Mouse (Mus musculus) heart, adult 2 months (tissue): ENCODE results near the gene Tstd2. TPM values are rescaled to one million over a fixed set of nuclear protein-coding genes. Genes with fewer than 3 reads are reported as not detected.

Source experiments
- DNase-seq, 2 experiments: peaks; one replicate each; pipeline ENCODE4 v3.0.0; 2021
- H3K27ac ChIP-seq: fragments of 200-600 bp; 2 replicates; pipeline ENCODE4 v1.8.1; 2022
- H3K27me3 ChIP-seq: fragments of 200-500 bp; 2 replicates; pipeline ENCODE4 v1.6.1; 2012; ENCODE audit warnings: mild to moderate bottlenecking, low read length, inconsistent platforms, mixed read lengths; ENCODE audit not compliant: control insufficient read depth, insufficient read depth
- H3K36me3 ChIP-seq: fragments of 200-500 bp; 2 replicates; pipeline ENCODE4 v1.6.1; 2012; ENCODE audit warnings: low read length, inconsistent platforms; ENCODE audit not compliant: control insufficient read depth, insufficient read depth
- H3K4me1 ChIP-seq: fragments of 200-500 bp; 2 replicates; pipeline ENCODE4 v1.6.1; 2011; ENCODE audit warnings: low read length; ENCODE audit not compliant: control insufficient read depth, insufficient read depth
- H3K4me3 ChIP-seq: fragments of 200-600 bp; 2 replicates; pipeline ENCODE4 v1.8.1; 2022
- H3K79me2 ChIP-seq: fragments of 200-500 bp; replicated peaks from 2 replicates; pipeline ENCODE4 v1.6.1; 2012; ENCODE audit warnings: mild to moderate bottlenecking, inconsistent platforms, low read length, moderate library complexity, mixed read lengths; ENCODE audit not compliant: control insufficient read depth, insufficient read depth
- H3K9ac ChIP-seq: fragments of 200-500 bp; 2 replicates; pipeline ENCODE4 v1.6.1; 2012; ENCODE audit warnings: low read depth, mild to moderate bottlenecking, control low read depth, inconsistent platforms, low read length, mixed read lengths
- CTCF ChIP-seq: fragments of 200-600 bp; IDR thresholded peaks from 2 replicates; pipeline ENCODE4 v1.8.1; 2022; ENCODE audit warnings: antibody characterized with exemption, mild to moderate bottlenecking, moderate library complexity
- EP300 ChIP-seq: fragments of 200-500 bp; IDR thresholded peaks from 2 replicates; pipeline ENCODE4 v1.6.1; 2011; ENCODE audit warnings: low read depth, low read length, control low read depth; ENCODE audit not compliant: insufficient read depth
- POLR2A ChIP-seq: fragments of 200-500 bp; IDR thresholded peaks from 2 replicates; pipeline ENCODE4 v1.6.1; 2011; ENCODE audit warnings: mild to moderate bottlenecking, low read depth, low read length, control low read depth; ENCODE audit not compliant: insufficient read depth
- WGBS: fragments of 180-500 bp; shearing (Covaris S2); methylation state at CpG from one replicate; pipeline ENCODE4 v1.1.7; 2018; 5-methylcytosine and 5-hydroxymethylcytosine counted together
- intact Hi-C: fragments of 180-260 bp; cut with DNase I; formaldehyde crosslinking; loops from one replicate; pipeline ENCODE4 v1.15.1; 2025
- polyA plus RNA-seq: library from polyadenylated mRNA; depleted of rRNA; stranded (reverse); fragments of >200 nt; gene quantifications from 2 replicates; pipeline ENCODE4 v1.2.3, GENCODE M21; 2012
- total RNA-seq, 2 experiments: library from RNA; stranded (reverse); gene quantifications; 2 replicates each; pipeline ENCODE4 v1.2.3; 2021

Tstd2 gene
- total and polyA plus RNA-seq, 3 experiments = 9.2 to 14.9 (median 13.4) TPM

- Histone ChIP-seq H3K27ac (no peak overlapping the region), H3K4me3 (no peak overlapping the region), H3K27me3 (no peaks in the 10 kb centered on the region), H3K79me2 (no peaks in the 10 kb centered on the region), H3K4me1 (no peaks in the 10 kb centered on the region), H3K9ac (no peak overlapping the region), H3K36me3 (no peaks in the 10 kb centered on the region)
- no peak for DNase-seq
- TF ChIP-seq POLR2A (no peak), EP300 (no peak), CTCF (no peak)
- intact Hi-C loops = no loop called here
- WGBS = 89% methylated on average over 7 of the region's 7 CpGs
Observed at GRCm38 (mm10) chr4:46177496-46177895, 39.0 kb upstream of the Tstd2 start.

DNA sequence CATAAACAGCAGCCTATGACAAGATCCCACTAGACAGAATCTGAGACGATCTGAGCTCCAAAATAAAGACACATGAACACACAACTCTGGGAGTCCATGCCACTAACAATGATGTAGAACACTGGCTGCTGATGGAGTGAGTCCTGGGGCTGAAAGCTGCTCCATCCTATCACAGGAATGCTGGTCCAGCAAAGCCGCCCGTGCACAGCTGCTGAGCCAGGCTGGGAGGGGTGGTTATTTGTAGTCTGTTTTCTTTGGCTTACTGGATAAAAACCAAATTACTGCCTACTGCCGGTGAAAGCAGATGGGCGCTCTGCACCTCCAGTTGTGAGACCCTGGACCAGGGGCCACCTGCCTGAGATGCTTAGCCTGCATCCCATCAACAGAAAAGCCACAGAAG, 38.5 kb upstream of the Tstd2 start:
- DNase-seq = no peak
- intact Hi-C loops = no loop called here
- H3K36me3 ChIP-seq = no peaks in the 10 kb centered on the region
- 66% methylated on average over 5 of the region's 5 CpGs for whole genome bisulfite sequencing
- H3K79me2 ChIP-seq = no peaks in the 10 kb centered on the region
- H3K4me1 ChIP-seq = no peaks in the 10 kb centered on the region
- H3K4me3 ChIP-seq = no peak overlapping the region
- H3K9ac ChIP-seq = no peak overlapping the region
- no peak overlapping the region for H3K27ac ChIP-seq
- no peaks in the 10 kb centered on the region for H3K27me3 ChIP-seq
- no peak for TF ChIP-seq EP300
- TF ChIP-seq POLR2A = no peak
- TF ChIP-seq CTCF = no peak

DNA sequence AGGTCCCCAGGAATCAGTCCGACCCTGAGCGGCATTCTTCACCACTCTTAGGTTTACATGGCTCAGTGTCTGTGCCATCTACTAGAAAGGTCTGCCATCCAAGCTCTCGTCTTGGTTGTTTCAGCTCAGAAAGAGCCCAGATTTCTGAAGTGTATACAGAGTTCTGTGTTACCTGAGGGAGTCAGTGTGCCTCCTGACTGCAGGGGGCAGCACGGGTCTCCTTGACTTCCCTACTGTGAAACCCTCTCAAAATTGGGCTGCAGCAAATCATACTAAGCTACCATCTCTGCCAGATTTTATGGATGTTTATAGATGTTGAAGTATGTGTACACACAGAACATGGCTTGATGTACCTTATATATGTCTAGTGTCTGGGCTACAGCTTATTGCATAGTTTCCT, 37.8 kb upstream of the Tstd2 start:
- Histone ChIP-seq H3K36me3 (no peaks in the 10 kb centered on the region), H3K27me3 (no peaks in the 10 kb centered on the region), H3K4me1 (no peaks in the 10 kb centered on the region), H3K9ac (no peak overlapping the region), H3K4me3 (no peak overlapping the region), H3K27ac (no peak overlapping the region), H3K79me2 (no peaks in the 10 kb centered on the region)
- TF ChIP-seq POLR2A (no peak), CTCF (peak; percentile 32)
- no peak for DNase-seq
- intact Hi-C loops = no loop called here
- WGBS = 84% methylated on average over 4 of the region's 4 CpGs

DNA sequence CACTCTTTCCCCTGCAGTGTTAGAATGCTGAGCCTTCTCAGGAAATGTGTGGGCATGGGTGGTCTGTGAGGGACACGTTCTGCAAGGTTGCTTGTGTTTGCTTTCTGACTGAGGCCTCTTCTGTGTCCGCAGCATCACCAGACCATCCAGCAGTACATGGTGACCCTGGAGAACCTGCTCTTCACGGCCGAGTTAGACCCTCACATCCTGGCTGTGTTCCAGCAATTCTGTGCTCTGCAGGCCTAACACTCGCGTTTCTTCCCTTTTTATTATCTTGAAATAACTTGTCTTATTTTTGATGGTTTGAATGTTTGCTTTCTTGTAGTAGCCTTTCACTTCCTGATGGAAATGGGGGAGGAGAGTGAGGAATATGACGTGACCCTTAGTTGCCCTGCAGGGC, 33.3 kb upstream of the Tstd2 start:
- Histone ChIP-seq H3K27ac (no peak overlapping the region), H3K4me3 (no peak overlapping the region), H3K4me1 (no peaks in the 10 kb centered on the region), H3K36me3 (no peaks in the 10 kb centered on the region), H3K27me3 (no peaks in the 10 kb centered on the region), H3K9ac (no peak overlapping the region), H3K79me2 (no peaks in the 10 kb centered on the region)
- DNase-seq = no peak
- intact Hi-C loops = no loop called here
- 44% methylated on average over 7 of the region's 7 CpGs for WGBS
- TF ChIP-seq POLR2A = no peak
- no peak for TF ChIP-seq EP300
- no peak for TF ChIP-seq CTCF

GRCm38 (mm10) chr4:46165831-46166230, 27.3 kb upstream of the Tstd2 start:
- Histone ChIP-seq H3K4me3 (no peak overlapping the region), H3K9ac (no peak overlapping the region), H3K27ac (no peak overlapping the region), H3K27me3 (no peaks in the 10 kb centered on the region), H3K79me2 (no peaks in the 10 kb centered on the region), H3K4me1 (no peaks in the 10 kb centered on the region), H3K36me3 (no peaks in the 10 kb centered on the region)
- no peak for DNase-seq
- intact Hi-C loops = no loop called here
- no peak for TF ChIP-seq EP300
- WGBS = 97% methylated on average over 5 of the region's 5 CpGs

GRCm38 (mm10) chr4:46164027-46164426, 25.5 kb upstream of the Tstd2 start:
- Histone ChIP-seq H3K4me3 (no peak overlapping the region), H3K27ac (no peak overlapping the region), H3K27me3 (no peaks in the 10 kb centered on the region), H3K36me3 (no peaks in the 10 kb centered on the region), H3K9ac (no peak overlapping the region), H3K4me1 (no peaks in the 10 kb centered on the region), H3K79me2 (no peaks in the 10 kb centered on the region)
- WGBS = 87% methylated on average over 2 of the region's 2 CpGs
- intact Hi-C loops = no loop called here
- TF ChIP-seq POLR2A = no peak
- TF ChIP-seq EP300 = no peak
- no peak for TF ChIP-seq CTCF
- DNase-seq = no peak
